Mouse (Mus musculus) neural tube, embryonic 14.5 days (tissue): ENCODE results near the gene Magee1. TPM values are rescaled to one million over a fixed set of nuclear protein-coding genes. Genes with fewer than 3 reads are reported as not detected.
A peak's percentile ranks its signal among the peaks of the same experiment; 100 is the strongest.
"Not testable (repeated sequence)": the region's sequence is repeated elsewhere in the genome, so short reads cannot be mapped to it uniquely, and the experiment has no call there.

Experiments used
- ATAC-seq: fragments of 200-750 bp; cut with Nextera tagmentation; 2 replicates; pipeline ENCODE4 v1.8.0; 2017; ENCODE audit warnings: low read depth, mild to moderate bottlenecking, moderate TSS enrichment, moderate library complexity
- H3K27ac ChIP-seq: fragments of 300-500 bp; sonication (generic); 2 replicates; pipeline ENCODE4 v1.5.1; 2014; ENCODE audit warnings: low read depth, mild to moderate bottlenecking, control low read depth, low read length, moderate library complexity, mixed read lengths
- H3K27me3 ChIP-seq: fragments of 300-500 bp; sonication (generic); 2 replicates; pipeline ENCODE4 v1.6.1; 2014; ENCODE audit warnings: low read length; ENCODE audit not compliant: control insufficient read depth, insufficient read depth
- H3K36me3 ChIP-seq: fragments of 300-500 bp; sonication (generic); 2 replicates; pipeline ENCODE4 v1.6.1; 2014; ENCODE audit warnings: low read length, mixed read lengths; ENCODE audit not compliant: control insufficient read depth, insufficient read depth
- H3K4me1 ChIP-seq: fragments of 300-500 bp; sonication (generic); 2 replicates; pipeline ENCODE4 v1.6.1; 2014; ENCODE audit warnings: low read length; ENCODE audit not compliant: control insufficient read depth, insufficient read depth
- H3K4me2 ChIP-seq: fragments of 300-500 bp; sonication (generic); 2 replicates; pipeline ENCODE4 v1.6.1; 2014; ENCODE audit warnings: mild to moderate bottlenecking, low read depth, low read length, control low read depth
- H3K4me3 ChIP-seq: fragments of 300-500 bp; sonication (generic); 2 replicates; pipeline ENCODE4 v1.5.1; 2014; ENCODE audit warnings: low read depth, low read length, control low read depth, mixed read lengths
- H3K9ac ChIP-seq: fragments of 300-500 bp; sonication (generic); replicated peaks from 2 replicates; pipeline ENCODE4 v1.6.1; 2014; ENCODE audit warnings: low read depth, mild to moderate bottlenecking, control low read depth, low read length, mixed read lengths
- H3K9me3 ChIP-seq: fragments of 300-500 bp; sonication (generic); 2 replicates; pipeline ENCODE4 v1.6.1; 2016; ENCODE audit warnings: low read length; ENCODE audit not compliant: control insufficient read depth
- WGBS: fragments of 180-500 bp; shearing (Covaris S2); extraction: QIAGEN DNeasy Blood & Tissue Kit; methylation state at CpG from one replicate; pipeline ENCODE4 v1.1.7; 2014; 5-methylcytosine and 5-hydroxymethylcytosine counted together
- polyA plus RNA-seq: library from polyadenylated mRNA; unstranded; fragments of >200 nt; fragmentation: Nextera tagmentation; extraction: Ambion mirVana; gene quantifications from 2 replicates; pipeline ENCODE4 v1.2.1, GENCODE M21; 2014

Magee1 gene
- 144 and 166 TPM in 2 replicates for polyA plus RNA-seq

DNA sequence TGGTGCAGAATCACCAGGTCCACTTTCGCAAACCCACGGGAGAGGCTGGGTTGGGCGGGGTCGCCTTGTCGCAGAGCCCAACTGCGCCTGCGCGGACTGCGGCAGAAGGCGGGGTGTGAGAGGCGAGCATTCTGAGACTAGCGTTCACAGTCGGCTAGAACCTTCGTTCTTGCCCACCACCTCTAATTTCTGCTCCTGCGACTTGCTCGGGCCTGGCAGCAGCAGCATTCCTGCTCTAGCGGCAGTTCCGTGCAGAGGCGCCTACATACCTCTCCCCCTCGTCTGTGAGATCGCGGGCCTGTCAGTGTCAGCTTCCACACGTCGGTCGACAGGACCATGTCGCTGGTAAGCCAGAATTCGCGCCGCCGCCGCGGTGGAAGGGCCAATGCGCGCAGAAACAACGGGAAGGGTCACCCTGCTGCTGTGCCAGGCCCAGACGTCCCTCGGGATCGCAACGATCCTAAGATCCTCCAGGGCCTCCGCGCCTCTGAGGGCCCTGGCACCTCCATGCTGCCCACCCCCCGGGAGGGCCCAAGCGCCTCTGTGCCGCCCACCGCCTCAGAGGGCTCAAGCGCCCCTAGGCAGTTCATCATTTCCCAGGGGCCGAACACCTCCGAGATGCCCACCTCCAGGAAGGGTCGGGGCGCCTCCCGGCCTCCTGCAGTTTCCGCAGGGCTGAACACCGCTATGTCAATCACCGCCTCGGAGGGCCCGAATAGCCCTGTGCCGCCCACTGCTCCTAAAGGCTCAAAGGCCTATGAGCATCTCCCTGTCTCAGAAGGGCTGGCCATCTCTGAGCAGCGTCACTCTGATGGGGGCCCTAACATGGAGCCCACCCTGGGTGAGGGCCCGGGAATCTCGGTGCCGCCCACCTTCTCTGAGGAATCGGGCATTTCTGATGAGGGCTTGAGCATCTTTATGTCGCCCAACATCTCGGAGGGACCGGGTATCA, at the start of gene Magee1:
Magee1 (plus strand) TSS at position 104 of the 952 bp plus-strand sequence.
- peaks cover 3% of the 10 kb centered on the region; the same call in 1 of the 2 replicates for H3K27me3 ChIP-seq

DNA sequence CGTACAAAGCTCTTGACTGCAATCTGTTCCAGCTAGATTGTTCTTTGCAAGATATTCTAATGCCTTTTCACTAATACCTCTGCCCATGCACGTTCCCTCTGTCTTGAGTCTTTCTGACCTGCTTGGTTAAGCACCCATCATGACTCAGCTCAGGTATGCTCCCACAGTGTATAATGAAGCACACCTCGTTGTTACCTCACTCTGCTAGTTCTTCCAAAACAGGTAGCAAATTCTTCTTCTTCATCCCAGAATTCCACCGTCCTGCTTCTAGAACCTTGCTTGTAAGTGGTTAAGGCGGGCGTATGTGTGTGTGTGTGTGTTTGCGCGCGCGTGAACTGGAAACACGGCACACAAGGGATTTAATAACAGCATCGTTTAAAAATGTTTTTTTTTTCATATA, 41.0 kb upstream of the Magee1 start:
- peak overlapping the region; percentile 32; the same call in 1 of the 2 replicates for H3K9ac ChIP-seq
- H3K36me3 ChIP-seq: no peaks in the 10 kb centered on the region
- H3K4me1 ChIP-seq: no peaks in the 10 kb centered on the region
- whole genome bisulfite sequencing: 3% methylated on average over 12 of the region's 12 CpGs
- ATAC-seq: peak; percentile 75
- H3K27ac ChIP-seq: no peak overlapping the region
- H3K9me3 ChIP-seq: no peaks in the 10 kb centered on the region
- H3K4me2 ChIP-seq: peak overlapping the region; percentile 67
- no peaks in the 10 kb centered on the region for H3K27me3 ChIP-seq
- H3K4me3 ChIP-seq: peak overlapping the region; percentile 44

More for the DNA sequence above, at the start of gene Magee1:
- Histone ChIP-seq H3K4me3 (peak within 1 kb of the TSS; percentile 52), H3K27ac (peak within 1 kb of the TSS; percentile 85), H3K9ac (peak within 1 kb of the TSS; percentile 76), H3K4me2 (peak within 1 kb of the TSS; percentile 52), H3K36me3 (no peaks in the 10 kb centered on the region), H3K4me1 (0 out of 2 replicates have a peak, but pooled peaks cover 5% of the 10 kb centered on the region), H3K9me3 (no peaks in the 10 kb centered on the region)
- peak; percentile 78 for ATAC-seq
- WGBS: 16% methylated on average over 59 of the region's 65 CpGs

DNA sequence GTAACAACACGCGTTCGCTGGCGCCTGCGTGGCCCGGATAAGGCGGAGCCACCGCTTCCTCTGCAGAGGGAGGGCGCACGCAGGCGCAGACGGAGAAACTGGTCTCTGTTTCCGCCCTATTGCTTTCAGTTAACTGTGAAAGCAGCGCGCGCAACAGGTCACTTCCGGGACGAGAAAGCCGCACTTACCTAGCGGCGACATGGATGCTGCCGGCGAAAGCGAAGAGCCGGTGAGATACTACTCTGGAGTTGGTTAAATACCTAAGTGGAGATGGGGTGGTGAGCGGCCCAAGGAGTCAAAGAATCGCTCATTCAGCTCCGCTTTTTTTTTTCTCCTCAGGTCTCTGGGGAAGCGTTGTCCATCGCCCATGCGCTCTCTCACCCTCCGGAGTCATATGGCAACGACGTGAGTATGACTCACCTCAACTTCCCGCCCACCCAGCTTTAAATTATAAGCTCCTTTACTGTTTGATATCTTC, 40.5 kb upstream of the Magee1 start, which contains the start of gene Pbdc1:
Pbdc1 (plus strand) TSS at position 142 of the 478 bp plus-strand sequence.
- H3K9me3 ChIP-seq: no peaks in the 10 kb centered on the region
- peak; percentile 100 for ATAC-seq
- WGBS: 3% methylated on average over 35 of the region's 35 CpGs
- H3K9ac ChIP-seq: peak within 1 kb of the TSS; percentile 32; the same call in 1 of the 2 replicates
- peak within 1 kb of the TSS; percentile 67 for H3K4me2 ChIP-seq
- H3K4me3 ChIP-seq: peak within 1 kb of the TSS; percentile 44
- no peaks in the 10 kb centered on the region for H3K4me1 ChIP-seq
- no peak within 1 kb of the TSS for H3K27ac ChIP-seq
- H3K36me3 ChIP-seq: no peaks in the 10 kb centered on the region
- no peaks in the 10 kb centered on the region for H3K27me3 ChIP-seq

DNA sequence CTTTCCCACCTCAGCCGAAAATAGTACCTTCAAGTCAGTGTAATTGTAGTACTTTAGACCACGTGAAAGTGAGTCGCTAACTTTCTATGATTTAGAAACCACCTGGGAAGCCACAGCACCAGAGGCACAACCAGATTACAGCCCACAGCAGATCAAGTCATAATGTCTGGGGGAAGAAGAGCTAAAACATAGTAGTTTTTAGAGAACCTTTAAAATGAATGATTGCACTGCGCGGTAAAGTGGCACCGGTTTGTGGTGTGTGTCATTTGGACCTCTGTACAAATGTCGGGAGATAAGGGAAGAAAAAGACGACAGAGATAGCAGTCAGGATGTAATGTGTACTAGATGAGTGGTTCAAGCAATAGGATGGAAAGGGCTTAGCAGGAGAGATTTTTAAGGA, 40.1 kb upstream of the Magee1 start:
- H3K4me1 ChIP-seq: no peaks in the 10 kb centered on the region
- H3K27me3 ChIP-seq: no peaks in the 10 kb centered on the region
- H3K9ac ChIP-seq: peak overlapping the region; percentile 21; the same call in 1 of the 2 replicates
- WGBS: 9% methylated on average over 8 of the region's 8 CpGs
- H3K27ac ChIP-seq: no peak overlapping the region
- no peak for ATAC-seq
- peak overlapping the region; percentile 67 for H3K4me2 ChIP-seq
- H3K9me3 ChIP-seq: no peaks in the 10 kb centered on the region
- H3K36me3 ChIP-seq: no peaks in the 10 kb centered on the region
- H3K4me3 ChIP-seq: peak overlapping the region; percentile 44

DNA sequence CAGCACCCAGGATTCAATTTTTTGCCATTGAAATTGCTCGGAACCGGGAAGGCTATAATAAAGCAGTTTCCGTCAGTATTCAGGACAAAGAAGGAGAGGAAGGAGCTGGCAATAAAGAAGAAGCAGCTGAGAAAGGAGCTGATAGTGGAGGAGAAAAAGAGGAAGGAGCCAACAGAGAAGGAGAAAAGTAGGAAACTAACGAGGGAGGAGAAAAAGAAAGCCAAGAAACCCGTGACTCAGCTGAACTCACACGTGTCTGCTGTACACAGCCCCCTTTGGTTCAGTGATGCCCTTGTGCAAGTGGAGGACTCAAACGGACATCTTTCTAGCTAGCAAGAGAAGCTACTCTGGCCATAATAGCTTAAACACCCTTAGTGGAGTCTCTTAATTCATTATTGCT, 37.2 kb upstream of the Magee1 start:
- H3K4me2 ChIP-seq, ATAC-seq, H3K36me3 ChIP-seq, H3K9me3 ChIP-seq, H3K27me3 ChIP-seq, H3K9ac ChIP-seq, H3K4me1 ChIP-seq, H3K27ac ChIP-seq, H3K4me3 ChIP-seq: not testable (repeated sequence)
- 87% methylated on average over 7 of the region's 7 CpGs for WGBS

DNA sequence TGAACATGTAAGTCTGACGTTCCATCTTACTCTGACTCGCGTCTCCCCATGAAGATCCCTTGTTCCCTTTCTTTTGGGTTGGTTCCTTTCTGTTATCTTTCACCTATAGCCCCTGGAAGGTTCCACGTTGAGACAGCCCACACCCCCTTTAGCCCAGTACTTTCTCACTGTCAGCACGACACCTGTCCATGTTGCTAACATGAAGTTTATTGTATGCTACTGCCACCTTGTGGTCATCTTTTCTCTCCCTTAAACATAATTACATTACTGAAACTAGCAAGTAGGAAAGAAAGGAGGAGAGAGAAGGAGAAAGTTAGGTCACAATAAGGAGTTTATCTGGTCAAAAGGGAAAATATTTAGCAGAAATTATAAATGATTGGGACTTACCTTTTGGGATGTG, 16.0 kb upstream of the Magee1 start:
- Histone ChIP-seq H3K9me3 (no peaks in the 10 kb centered on the region), H3K4me1 (no peaks in the 10 kb centered on the region), H3K4me3 (no peak overlapping the region), H3K36me3 (no peaks in the 10 kb centered on the region), H3K4me2 (no peak overlapping the region), H3K27ac (no peak overlapping the region), H3K27me3 (no peaks in the 10 kb centered on the region), H3K9ac (no peak overlapping the region)
- WGBS: 41% methylated on average over 5 of the region's 5 CpGs
- ATAC-seq: no peak

DNA sequence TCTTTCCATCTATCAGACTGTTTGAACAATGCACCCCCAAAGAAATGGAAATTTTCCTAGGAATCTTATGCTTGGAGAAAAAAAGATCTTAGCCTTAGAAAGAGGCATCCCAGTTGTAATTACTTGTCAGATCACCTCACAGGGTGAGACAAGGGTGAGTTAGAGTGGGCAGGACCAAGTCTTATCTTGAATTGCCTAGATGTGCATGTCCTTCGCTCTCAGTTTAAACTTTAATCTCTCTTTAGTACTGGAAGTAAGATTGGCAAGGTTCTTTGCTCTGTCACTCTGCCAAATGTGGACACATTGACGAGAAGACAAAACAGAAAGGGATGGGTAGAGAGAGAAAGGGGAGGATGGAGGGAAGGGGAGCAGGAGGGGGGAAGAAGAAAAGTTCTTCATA, 5.2 kb upstream of the Magee1 start:
- Histone ChIP-seq H3K36me3 (no peaks in the 10 kb centered on the region), H3K9me3 (no peaks in the 10 kb centered on the region), H3K9ac (no peak overlapping the region), H3K4me1 (no peaks in the 10 kb centered on the region), H3K4me3 (no peak overlapping the region), H3K4me2 (no peak overlapping the region), H3K27me3 (no peaks in the 10 kb centered on the region), H3K27ac (no peak overlapping the region)
- 71% methylated on average over 2 of the region's 2 CpGs for whole genome bisulfite sequencing
- no peak for ATAC-seq

DNA sequence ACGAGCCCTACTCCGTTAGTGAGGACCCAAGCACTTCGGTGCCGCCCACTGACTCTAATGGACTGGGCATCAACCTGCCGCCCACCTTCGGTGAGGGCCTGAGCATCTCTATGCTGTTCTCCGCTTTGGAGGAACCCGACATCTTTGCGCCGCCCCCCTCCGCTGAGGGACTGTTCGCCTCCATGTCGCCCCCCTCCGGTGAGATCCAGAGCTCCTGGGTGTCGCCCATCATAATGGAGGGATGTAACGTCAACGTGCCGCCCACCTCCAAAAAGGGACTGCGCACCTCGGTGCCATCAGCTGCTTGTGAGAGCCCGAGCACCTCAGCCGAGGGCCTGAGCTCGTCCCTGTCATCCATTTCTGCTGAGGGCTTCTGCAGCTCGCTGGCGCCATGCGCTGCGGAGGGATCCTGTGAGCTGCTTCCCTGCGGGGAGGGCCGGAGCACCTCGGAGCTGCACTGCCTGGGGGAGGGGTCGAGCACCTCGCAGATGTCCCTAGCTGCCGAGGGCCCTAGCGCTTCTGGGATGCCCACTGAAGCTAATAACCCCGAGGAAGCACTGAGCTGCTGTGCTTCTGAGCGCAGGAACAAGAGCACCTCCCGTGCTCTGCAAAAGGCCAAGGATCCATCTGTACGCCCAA, 1.2 kb downstream of the Magee1 start:
- 0 out of 2 replicates have a peak, but pooled peaks cover 5% of the 10 kb centered on the region for H3K4me1 ChIP-seq
- H3K27ac ChIP-seq: peak overlapping the region; percentile 85
- 26% methylated on average over 37 of the region's 38 CpGs for WGBS
- H3K36me3 ChIP-seq: no peaks in the 10 kb centered on the region
- peak overlapping the region; percentile 52 for H3K4me2 ChIP-seq
- ATAC-seq: peak; percentile 85
- H3K9ac ChIP-seq: peak overlapping the region; percentile 76
- no peaks in the 10 kb centered on the region for H3K9me3 ChIP-seq
- peak overlapping the region; percentile 52 for H3K4me3 ChIP-seq
- H3K27me3 ChIP-seq: peaks cover 3% of the 10 kb centered on the region; the same call in 1 of the 2 replicates
